In the genomic region with DNA sequence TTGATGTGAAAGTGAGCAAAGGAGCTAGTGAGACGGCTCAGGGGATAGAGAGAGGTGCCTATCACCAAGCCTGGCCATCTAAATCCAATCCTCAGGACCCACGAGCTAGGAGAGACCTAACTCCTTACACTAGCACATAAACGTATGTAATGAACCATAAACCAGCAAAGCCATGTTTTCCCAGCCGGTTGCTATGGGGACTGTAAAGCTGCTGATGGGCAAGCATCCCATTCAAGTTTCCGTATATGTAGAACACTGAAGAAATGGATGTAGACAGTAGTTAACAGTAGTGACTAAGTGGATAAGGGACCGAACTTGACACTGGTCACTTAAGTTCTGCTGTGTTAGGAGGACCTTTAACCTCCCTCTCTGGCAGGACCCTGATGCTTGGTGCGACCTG, we compare ENCODE assay signal across 19 mouse cellular contexts. TPM values are rescaled to one million over a fixed set of nuclear protein-coding genes. Genes with fewer than 3 reads are reported as not detected.
"Had no signal": no experiment of that assay in that cellular context is flagged by ENCODE, and none has a peak within 500 bp of the region (broad histone marks: within the 10 kb centered on the region; RNA-seq: fewer than 3 reads in every experiment).

No protein-coding gene starts in this region.

- H3K9me3 ChIP-seq: limb, embryonic 12.5 days; liver, embryonic 13.5 days; lung, embryonic 15.5 days; neural tube, embryonic 15.5 days had no signal

- H3K9ac ChIP-seq: limb, embryonic 12.5 days; liver, embryonic 13.5 days; liver, postnatal 0 days; lung, embryonic 15.5 days; neural tube, embryonic 15.5 days had no signal

- ATAC-seq: liver, postnatal 0 days had no signal

- H3K27ac ChIP-seq: layer of hippocampus, adult 2 months; limb, embryonic 12.5 days; liver, embryonic 13.5 days; lung, embryonic 15.5 days; macrophage; neural tube, embryonic 15.5 days had no signal

- H3K4me1 ChIP-seq: limb, embryonic 12.5 days; liver, embryonic 13.5 days; lung, embryonic 15.5 days; neural tube, embryonic 15.5 days had no signal

- H3K4me2 ChIP-seq: limb, embryonic 12.5 days; liver, embryonic 13.5 days; lung, embryonic 15.5 days; neural tube, embryonic 15.5 days had no signal

- H3K36me3 ChIP-seq: neural tube, embryonic 15.5 days had no signal

- H3K27me3 ChIP-seq: limb, embryonic 12.5 days; liver, embryonic 13.5 days; lung, embryonic 15.5 days; neural tube, embryonic 15.5 days had no signal

- H3K4me3 ChIP-seq: layer of hippocampus, adult 2 months; limb, embryonic 12.5 days; liver, embryonic 13.5 days; lung, embryonic 15.5 days; myocyte; neural tube, embryonic 15.5 days had no signal

- DNase-seq: kidney, adult 18-20 months; kidney, postnatal 10 days; kidney, postnatal 4 days; liver; liver, embryonic 13.5 days; liver, postnatal 0 days; lung, postnatal 14 days; midbrain, embryonic 14.5 days; thymus, postnatal 36 days had no signal

RNA-seq across cellular contexts. Expression of gene Gtsf1l, which starts 13.6 kb away (rescaled TPM):
- polyA plus RNA-seq: kidney, embryonic 14.5 days; limb, embryonic 12.5 days; liver, embryonic 13.5 days; liver, postnatal 0 days; lung, embryonic 15.5 days; macrophage; midbrain, embryonic 14.5 days; myocyte; neural tube, embryonic 15.5 days; small intestine, adult 2 months; stomach, embryonic 16.5 days; thymus, postnatal 0 days had no signal
